Mouse (Mus musculus) liver, adult (tissue): ENCODE data around the gene Arhgef7.

Experiments
- GATA4 ChIP-seq: IDR thresholded peaks from 2 replicates; pipeline ENCODE4 v1.6.1; 2014; ENCODE audit warnings: mild to moderate bottlenecking, low read length; ENCODE audit not compliant: insufficient replicate concordance

Gene Arhgef7

GRCm38 (mm10) chr8:11727651-11728481 lies at the start of gene Arhgef7:
Gene Arhgef7, plus strand, starts transcription at chr8:11727721.
- no peak for TF ChIP-seq GATA4

GRCm38 (mm10) chr8:11684558-11684957 lies 43.0 kb upstream of the Arhgef7 start:
- no peak for TF ChIP-seq GATA4

GRCm38 (mm10) chr8:11687251-11687650 lies 40.3 kb upstream of the Arhgef7 start:
- no peak for TF ChIP-seq GATA4

- TF ChIP-seq GATA4: no peak
Observed at GRCm38 (mm10) chr8:11689945-11690344, 37.6 kb upstream of the Arhgef7 start.

GRCm38 (mm10) chr8:11691284-11691683 lies 36.2 kb upstream of the Arhgef7 start:
- no peak for TF ChIP-seq GATA4

- no peak for TF ChIP-seq GATA4
Observed at GRCm38 (mm10) chr8:11691761-11692160, 35.8 kb upstream of the Arhgef7 start.

- no peak for TF ChIP-seq GATA4
Observed at GRCm38 (mm10) chr8:11692455-11692854, 35.1 kb upstream of the Arhgef7 start.

- no peak for TF ChIP-seq GATA4
Observed at GRCm38 (mm10) chr8:11693972-11694371, 33.5 kb upstream of the Arhgef7 start.

- TF ChIP-seq GATA4: no peak
Observed at GRCm38 (mm10) chr8:11696176-11696575, 31.3 kb upstream of the Arhgef7 start.

GRCm38 (mm10) chr8:11697467-11697866 lies 30.1 kb upstream of the Arhgef7 start:
- no peak for TF ChIP-seq GATA4

- no peak for TF ChIP-seq GATA4
Observed at GRCm38 (mm10) chr8:11699442-11700001, 28.0 kb upstream of the Arhgef7 start.

- TF ChIP-seq GATA4: no peak
Observed at GRCm38 (mm10) chr8:11700060-11701032, 27.2 kb upstream of the Arhgef7 start.

- no peak for TF ChIP-seq GATA4
Observed at GRCm38 (mm10) chr8:11701033-11701362, 26.5 kb upstream of the Arhgef7 start, which contains the start of gene 1700016D06Rik. Gene 1700016D06Rik, minus strand, starts transcription at chr8:11701063.

GRCm38 (mm10) chr8:11701428-11701827 lies 26.1 kb upstream of the Arhgef7 start:
- no peak for TF ChIP-seq GATA4

GRCm38 (mm10) chr8:11703789-11704188 lies 23.7 kb upstream of the Arhgef7 start:
- TF ChIP-seq GATA4: no peak

GRCm38 (mm10) chr8:11704716-11705420 lies 22.7 kb upstream of the Arhgef7 start:
- no peak for TF ChIP-seq GATA4
